Mouse (Mus musculus) E14TG2a.4 (cell line): ENCODE measurements around the gene Hoxa4.

Source experiments
- CTCF ChIP-seq: conservative IDR thresholded peaks from 2 replicates; pipeline ENCODE4 v1.5.1; 2014; ENCODE audit warnings: low read length
- POU5F1 ChIP-seq: IDR thresholded peaks from 2 replicates; pipeline ENCODE4 v1.6.1; 2014; ENCODE audit warnings: low read length, borderline replicate concordance

DNA sequence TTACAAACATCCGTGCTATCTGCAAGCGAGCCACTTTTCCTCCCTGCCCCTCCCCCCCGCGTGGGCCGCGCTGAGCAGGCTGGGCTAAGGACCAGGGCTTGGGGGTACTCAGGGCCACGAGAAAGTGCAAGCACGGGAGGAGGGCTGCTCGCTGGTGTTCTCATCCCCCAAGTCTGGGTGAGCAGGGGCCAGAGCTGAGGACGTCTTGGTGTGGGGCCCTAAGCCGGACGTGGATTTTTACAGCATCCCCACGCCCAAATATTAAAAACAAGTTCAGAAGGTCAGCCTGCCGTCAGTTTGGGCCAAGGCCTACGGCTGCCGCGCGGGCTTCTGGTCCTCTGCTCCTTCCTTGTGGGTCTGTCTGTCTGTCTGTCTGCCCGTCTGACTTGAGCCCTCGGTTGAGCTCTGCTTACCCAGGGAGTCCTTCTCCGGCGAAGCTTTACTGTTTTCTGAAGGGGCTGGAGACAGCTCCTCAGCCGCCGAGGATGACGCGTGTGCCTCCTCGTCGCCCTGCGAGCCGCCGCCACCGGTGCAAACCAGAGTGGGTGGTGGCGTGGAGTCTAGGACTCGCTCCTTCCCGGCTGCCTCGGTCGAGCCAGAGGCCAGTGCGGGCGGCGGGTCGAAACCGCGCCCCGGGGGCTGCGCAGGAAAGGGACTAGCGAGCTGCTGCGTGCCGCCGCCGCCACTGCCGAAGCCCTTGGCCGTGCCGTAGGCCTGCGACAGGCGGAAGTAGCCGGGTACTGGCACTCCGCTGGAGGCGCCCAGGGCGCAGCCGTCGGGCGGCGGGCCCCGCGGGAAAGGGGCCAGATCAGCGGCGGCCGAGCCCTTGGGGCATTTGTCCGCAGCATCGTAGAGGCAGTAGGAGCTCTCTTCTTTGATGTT, 42.2 kb upstream of the Hoxa4 start:
- no peak for TF ChIP-seq CTCF
- no peak for TF ChIP-seq POU5F1
